Mouse (Mus musculus): ENCODE measurements around the gene Lama2. TPM values are rescaled to one million over a fixed set of nuclear protein-coding genes. Genes with fewer than 3 reads are reported as not detected.
"Not testable (repeated sequence)": the region's sequence is repeated elsewhere in the genome, so short reads cannot be mapped to it uniquely, and the experiment has no call there.

The Lama2 gene
- total RNA-seq, 2 experiments from 2014 or later: 52.0 to 54.3 TPM

DNA sequence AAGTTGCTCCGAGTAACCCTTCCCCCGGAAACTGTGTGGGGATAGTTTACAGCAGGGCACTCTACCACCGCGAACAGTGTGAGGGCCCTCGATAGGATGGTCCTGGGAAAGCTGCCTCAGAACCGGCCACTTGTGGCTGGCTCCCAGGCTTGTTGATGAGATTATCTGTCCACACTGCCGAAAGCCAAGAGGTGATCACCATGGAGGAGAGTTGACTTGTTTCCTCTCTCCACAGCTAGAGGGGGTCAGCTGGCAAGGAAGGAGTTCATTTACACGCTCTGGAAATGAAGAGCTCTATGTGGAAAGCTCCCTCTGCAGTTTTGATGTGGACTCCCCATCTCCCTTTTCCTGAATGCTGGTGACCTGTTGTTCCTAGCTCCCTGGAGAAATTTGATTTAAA lies 669.9 kb downstream of the Lama2 start:
- DNase-seq: no peak
- intact Hi-C loops (cut with DNase I): no loop called here

- intact Hi-C loops (cut with DNase I): no loop called here
Observed at GRCm38 (mm10) chr10:26948331-26948730, 671.2 kb downstream of the Lama2 start.

DNA sequence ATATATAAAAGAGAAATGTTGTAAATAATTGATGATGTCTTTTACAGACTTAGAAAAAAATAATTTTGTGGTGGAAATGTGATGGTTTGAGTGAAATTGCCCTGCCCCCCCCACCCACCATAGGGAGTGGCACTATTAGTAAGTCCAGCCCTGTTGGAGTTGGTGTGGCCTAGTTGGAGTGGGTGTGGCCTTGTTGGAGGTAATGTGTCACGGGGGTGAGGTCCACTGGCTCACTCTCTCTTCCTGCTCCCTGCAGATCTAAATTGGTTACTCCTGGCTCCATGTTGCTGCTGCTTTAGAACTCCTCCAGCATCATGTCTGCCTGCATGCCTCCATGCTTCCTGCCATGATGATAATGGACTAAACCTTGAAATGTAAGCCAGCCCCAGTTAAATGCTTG lies 680.0 kb downstream of the Lama2 start:
- intact Hi-C loops (cut with DNase I): no loop called here
- no peak for DNase-seq

More at GRCm38 (mm10) chr10:26948331-26948730, 671.2 kb downstream of the Lama2 start:
- DNase-seq: no peak

DNA sequence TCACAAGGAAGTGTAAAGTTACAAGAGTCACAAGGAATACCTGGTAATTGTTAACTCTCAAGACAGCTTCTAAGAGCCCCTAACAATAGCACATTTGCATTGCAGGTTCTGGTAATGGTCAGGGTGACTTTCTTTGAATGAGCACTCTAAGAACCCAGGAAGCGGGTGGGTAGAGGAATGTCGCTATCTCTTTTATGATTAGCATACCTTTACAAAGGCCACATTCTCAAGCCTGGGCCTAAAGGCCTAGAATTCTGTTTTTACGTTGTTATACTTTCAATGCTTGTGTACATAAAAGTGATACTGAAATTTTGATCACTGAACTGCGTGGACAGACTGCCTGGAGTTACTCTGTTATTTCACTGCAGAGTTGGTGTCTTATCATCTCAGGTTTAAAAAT lies 681.1 kb downstream of the Lama2 start:
- intact Hi-C loops (cut with DNase I); DNase-seq: not testable (repeated sequence)

DNA sequence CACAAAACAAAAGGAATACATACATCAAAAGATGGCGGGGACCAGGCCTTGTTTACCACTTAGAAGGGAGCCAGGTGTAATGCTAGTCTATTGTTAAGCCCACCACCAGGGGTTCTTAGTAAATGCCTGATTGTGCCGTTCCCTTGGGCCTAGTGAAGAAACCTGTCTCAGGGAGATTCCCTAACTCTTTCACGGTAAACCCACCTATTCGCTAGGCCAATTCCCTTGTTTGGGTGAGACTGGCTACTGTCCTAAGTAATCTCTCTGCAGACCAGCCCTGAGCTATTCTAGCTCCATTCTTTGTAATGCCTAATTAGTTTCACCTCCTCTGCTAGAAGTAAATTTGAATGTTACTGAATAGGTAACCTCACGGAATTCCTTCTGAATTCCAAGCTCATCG lies 683.5 kb downstream of the Lama2 start:
- DNase-seq; intact Hi-C loops (cut with DNase I): not testable (repeated sequence)
